Mouse (Mus musculus) heart, adult 18-20 months (tissue): ENCODE results near the gene Gm14419. TPM values are rescaled to one million over a fixed set of nuclear protein-coding genes. Genes with fewer than 3 reads are reported as not detected.
"Not testable (repeated sequence)": the region's sequence is repeated elsewhere in the genome, so short reads cannot be mapped to it uniquely, and the experiment has no call there.

Source experiments
- DNase-seq, 2 experiments: peaks; one replicate each; pipeline ENCODE4 v3.0.0; 2021 to 2022; ENCODE audit warnings: mixed read lengths in 1 of 2
- long read RNA-seq, 2 experiments: library from polyadenylated mRNA; stranded (forward); transcript quantifications; one replicate each; pipeline ENCODE4 v2.0.0; 2021
- total RNA-seq, 2 experiments: library from RNA; stranded (reverse); gene quantifications; 2 replicates each; pipeline ENCODE4 v1.2.3; 2021

The Gm14419 gene
- 10 to 100 TPM; 52.5 to 61.2 TPM for total RNA-seq
- long read RNA-seq, experiment 1, transcript Gm14419-203 (4 exons, 752 nt) = major isoform, 8 of 9 reads
- long read RNA-seq, experiment 1, partial matches to known transcripts = 0 of 9 reads
- long read RNA-seq, experiment 1, other reads (novel, unspliced or antisense) = 1 of 9 reads
- long read RNA-seq, experiment 2, partial matches to known transcripts = 0 of 6 reads
- long read RNA-seq, experiment 2, other reads (novel, unspliced or antisense) = 3 of 6 reads

DNA sequence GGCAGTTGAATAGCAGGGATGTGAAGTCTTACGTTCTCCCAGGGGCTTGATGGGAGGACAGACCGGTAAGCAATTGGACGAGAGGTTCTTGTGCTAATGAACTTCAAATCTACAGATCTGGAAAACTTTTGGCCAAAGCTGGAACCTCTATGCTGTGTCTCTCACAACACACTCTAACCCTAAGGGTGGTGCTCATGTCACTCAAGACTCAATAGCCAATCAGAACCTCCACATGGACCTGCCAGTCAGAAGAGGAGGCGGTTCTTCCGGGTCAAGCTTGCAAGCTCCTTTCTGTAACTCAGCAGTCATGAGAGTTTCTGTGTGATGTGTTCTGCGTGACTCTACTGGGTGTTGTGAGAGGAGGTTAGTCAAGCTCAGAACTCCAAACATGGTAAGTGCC is at the start of gene Gm14419:
TSS of gene Gm14419 (plus strand) at position 301 of the 400 bp plus-strand sequence.
- DNase-seq = not testable (repeated sequence)

Other genes with a start within 250 kb of the Gm14419 start
- gene Gm14295, start 202.3 kb upstream of the Gm14419 start, total RNA-seq = 10 to 100 TPM in 1 of 2 experiments, 1 to 10 TPM in 1; 8.8 to 12.3 TPM
- not detected for gene Gm14408, start 169.8 kb upstream of the Gm14419 start, total RNA-seq
- 1 to 10 TPM; 1.4 to 3.2 TPM for gene Gm14296, start 73.1 kb upstream of the Gm14419 start, total RNA-seq
- under 1 TPM; 0.51 to 0.89 TPM for gene Gm14401, start 73.4 kb downstream of the Gm14419 start, total RNA-seq
- gene Gm14410, start 205.5 kb downstream of the Gm14419 start, total RNA-seq = 10 to 100 TPM; 17.7 to 25.0 TPM